Mouse (Mus musculus) liver, embryonic 16.5 days (tissue): Measurements from ENCODE around the gene Arntl. TPM values are rescaled to one million over a fixed set of nuclear protein-coding genes. Genes with fewer than 3 reads are reported as not detected.

Experiments
- ATAC-seq: fragments of 200-750 bp; cut with Nextera tagmentation; 2 replicates; pipeline ENCODE4 v1.8.0; 2017; ENCODE audit warnings: low read depth, mild to moderate bottlenecking, moderate number of reproducible peaks, moderate library complexity
- H3K27ac ChIP-seq: fragments of 300-500 bp; sonication (generic); 2 replicates; pipeline ENCODE4 v1.5.1; 2014; ENCODE audit warnings: mild to moderate bottlenecking, low read length
- H3K27me3 ChIP-seq: fragments of 300-500 bp; sonication (generic); 2 replicates; pipeline ENCODE4 v1.6.1; 2014; ENCODE audit warnings: low read depth, low read length, mixed read lengths; ENCODE audit not compliant: control insufficient read depth, insufficient read depth
- H3K36me3 ChIP-seq: fragments of 300-500 bp; sonication (generic); 2 replicates; pipeline ENCODE4 v1.6.1; 2014; ENCODE audit warnings: mild to moderate bottlenecking; ENCODE audit not compliant: control insufficient read depth, insufficient read depth
- H3K4me1 ChIP-seq: fragments of 300-500 bp; sonication (generic); 2 replicates; pipeline ENCODE4 v1.6.1; 2014; ENCODE audit warnings: low read depth, low read length, mixed read lengths; ENCODE audit not compliant: control insufficient read depth
- H3K4me2 ChIP-seq: fragments of 300-500 bp; sonication (generic); 2 replicates; pipeline ENCODE4 v1.6.1; 2014; ENCODE audit warnings: low read depth, low read length, mixed read lengths
- H3K4me3 ChIP-seq: fragments of 300-500 bp; sonication (generic); 2 replicates; pipeline ENCODE4 v1.5.1; 2014; ENCODE audit warnings: low read depth, mild to moderate bottlenecking, low read length
- H3K9ac ChIP-seq: fragments of 300-500 bp; sonication (generic); 2 replicates; pipeline ENCODE4 v1.6.1; 2014; ENCODE audit warnings: low read depth, low read length
- H3K9me3 ChIP-seq: fragments of 300-500 bp; sonication (generic); replicated peaks from 2 replicates; pipeline ENCODE4 v1.6.1; 2016; ENCODE audit warnings: low read length; ENCODE audit not compliant: control insufficient read depth
- WGBS: fragments of 180-500 bp; shearing (Covaris S2); extraction: QIAGEN DNeasy Blood & Tissue Kit; methylation state at CpG from one replicate; pipeline ENCODE4 v1.1.7; 2014; ENCODE audit not compliant: insufficient replicate concordance; 5-methylcytosine and 5-hydroxymethylcytosine counted together
- polyA plus RNA-seq: library from polyadenylated mRNA; unstranded; fragments of >200 nt; fragmentation: Nextera tagmentation; extraction: Ambion mirVana; gene quantifications from 2 replicates; pipeline ENCODE4 v1.2.1, GENCODE M21; 2015

The Arntl gene
- polyA plus RNA-seq, 1 experiment from 2014 or later: 9.7 TPM

DNA sequence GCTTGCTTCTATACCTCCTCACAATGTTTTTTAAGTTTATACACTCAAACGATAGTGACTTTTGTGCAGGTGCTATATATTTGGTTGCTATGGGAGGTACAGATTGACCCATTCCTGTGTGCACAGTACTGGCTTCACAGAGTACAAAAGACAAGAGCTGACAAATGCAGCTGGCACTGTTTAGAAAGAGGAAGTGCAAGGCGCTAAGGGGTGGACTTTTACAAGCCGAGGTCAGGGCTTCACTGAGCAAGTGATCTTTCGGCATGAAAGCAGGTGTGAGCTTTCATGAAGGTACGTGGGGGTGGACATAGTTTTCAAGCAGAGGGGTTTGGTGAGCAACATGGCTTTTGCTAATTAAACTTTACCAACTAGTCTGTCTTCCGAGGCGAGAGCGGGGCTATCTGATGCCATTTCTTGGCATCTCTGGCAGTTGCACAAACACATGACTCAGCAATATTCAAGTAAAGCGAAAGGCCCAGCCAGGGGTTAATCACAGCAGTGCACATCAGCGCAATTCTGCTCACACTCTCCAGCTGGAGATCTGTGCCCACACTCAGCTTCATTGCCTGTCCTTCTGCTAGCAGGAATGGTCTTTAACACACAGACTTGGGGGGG is 10.0 kb upstream of the Arntl start:
- 12% methylated on average over 10 of the region's 10 CpGs for WGBS
- ATAC-seq: peak; percentile 35; the same call in 1 of the 2 replicates
- Histone ChIP-seq H3K4me3 (no peak overlapping the region), H3K27me3 (no peaks in the 10 kb centered on the region), H3K27ac (no peak overlapping the region), H3K36me3 (no peaks in the 10 kb centered on the region), H3K4me2 (no peak overlapping the region), H3K9me3 (no peaks in the 10 kb centered on the region), H3K9ac (no peak overlapping the region), H3K4me1 (no peaks in the 10 kb centered on the region)

DNA sequence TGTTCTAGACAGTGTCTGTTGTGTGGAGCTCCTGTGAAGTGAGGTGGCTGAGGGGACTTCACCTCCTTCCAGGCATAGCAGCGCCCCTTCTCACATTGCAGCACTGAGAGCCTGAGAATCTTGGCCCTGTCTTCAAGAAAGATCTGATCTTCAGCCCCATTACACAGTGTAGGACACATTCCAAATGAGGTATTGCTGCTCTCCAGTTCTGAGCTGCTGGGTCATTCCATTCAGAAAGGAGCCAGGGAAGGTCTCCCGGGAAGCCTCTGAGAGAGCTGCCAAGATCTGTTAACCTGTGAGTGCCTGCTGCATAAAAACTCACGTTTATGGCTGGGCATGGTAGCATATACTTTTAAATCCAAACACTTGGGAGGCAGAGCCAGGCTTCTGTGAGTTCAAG is 5.7 kb upstream of the Arntl start:
- no peaks in the 10 kb centered on the region for H3K4me1 ChIP-seq
- H3K4me2 ChIP-seq: no peak overlapping the region
- H3K27me3 ChIP-seq: peaks cover 15% of the 10 kb centered on the region
- no peak overlapping the region for H3K27ac ChIP-seq
- 39% methylated on average over 3 of the region's 3 CpGs for WGBS
- H3K9ac ChIP-seq: no peak overlapping the region
- no peak for ATAC-seq
- H3K4me3 ChIP-seq: no peak overlapping the region
- no peaks in the 10 kb centered on the region for H3K36me3 ChIP-seq
- H3K9me3 ChIP-seq: no peaks in the 10 kb centered on the region

DNA sequence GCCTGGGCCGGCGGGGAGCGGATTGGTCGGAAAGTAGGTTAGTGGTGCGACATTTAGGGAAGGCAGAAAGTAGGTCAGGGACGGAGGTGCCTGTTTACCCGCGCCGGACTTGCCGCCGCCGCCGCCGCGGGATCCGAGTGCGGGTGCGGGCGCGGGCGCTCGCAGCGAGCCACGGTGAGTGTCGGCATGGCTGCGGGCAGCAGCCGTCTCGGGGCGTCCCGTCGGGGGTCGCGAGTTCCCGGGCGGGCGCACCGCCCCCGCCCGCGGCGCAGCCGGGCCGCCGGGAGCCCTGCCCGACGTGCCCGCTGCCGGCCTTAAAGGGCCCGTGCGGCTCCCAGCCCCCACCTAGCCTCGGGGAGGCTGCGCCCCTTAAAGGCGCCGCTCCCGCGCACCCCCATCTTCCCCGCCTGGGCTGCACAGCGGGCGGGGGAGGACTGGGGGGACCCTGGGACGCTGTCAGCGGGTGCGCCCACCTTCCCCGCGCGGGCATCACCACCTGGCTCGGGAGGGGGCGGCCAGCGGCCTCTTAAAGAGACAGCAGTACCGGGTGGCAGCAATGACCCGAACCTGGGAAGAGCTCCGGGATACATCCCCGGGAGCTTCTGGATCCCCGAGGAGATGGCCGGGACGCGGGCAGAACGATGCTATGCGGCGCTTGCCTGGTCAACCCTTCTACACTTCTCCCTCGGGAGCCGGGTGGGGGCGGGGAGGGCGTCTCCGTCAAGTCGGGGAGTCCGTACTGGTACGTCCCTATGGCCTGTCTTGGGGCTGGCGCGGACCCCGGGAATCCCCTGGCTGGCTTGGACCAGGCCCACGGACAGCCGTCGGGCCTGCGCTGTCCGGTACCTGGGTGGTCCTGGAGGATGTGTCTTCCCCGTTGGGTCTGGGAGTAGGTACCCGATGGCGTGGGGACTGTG is 464 bp downstream of the Arntl start:
- peak overlapping the region; percentile 64 for H3K27ac ChIP-seq
- H3K4me3 ChIP-seq: peak overlapping the region; percentile 70
- peak overlapping the region; percentile 55 for H3K9ac ChIP-seq
- peaks cover 48% of the 10 kb centered on the region for H3K27me3 ChIP-seq
- H3K4me1 ChIP-seq: no peaks in the 10 kb centered on the region
- WGBS: under 1% methylated on average over 89 of the region's 98 CpGs
- H3K36me3 ChIP-seq: no peaks in the 10 kb centered on the region
- no peaks in the 10 kb centered on the region for H3K9me3 ChIP-seq
- H3K4me2 ChIP-seq: peak overlapping the region; percentile 60
- peak; percentile 47 for ATAC-seq

DNA sequence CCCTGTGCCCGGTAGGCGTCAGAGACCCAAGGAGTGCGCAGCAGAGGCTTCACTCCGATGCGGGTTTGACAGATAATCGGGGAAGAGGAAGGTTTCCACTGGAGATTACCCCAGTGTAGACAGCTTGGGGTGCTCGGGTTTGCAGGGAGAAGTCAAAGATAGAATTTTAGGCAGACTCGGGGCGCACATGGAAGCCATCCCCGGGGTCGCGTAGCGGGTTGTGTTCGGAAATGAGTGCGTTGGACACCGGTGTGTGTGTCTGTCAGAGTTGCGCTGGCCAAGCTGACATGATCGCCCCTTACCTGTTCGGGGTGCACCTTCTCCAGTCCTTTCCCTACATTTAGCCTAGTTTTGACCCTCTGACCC is 1.1 kb downstream of the Arntl start:
- Histone ChIP-seq H3K27me3 (peaks cover 46% of the 10 kb centered on the region), H3K27ac (no peak overlapping the region), H3K4me1 (no peaks in the 10 kb centered on the region), H3K4me2 (peak overlapping the region; percentile 60), H3K9me3 (no peaks in the 10 kb centered on the region), H3K4me3 (peak overlapping the region; percentile 70), H3K36me3 (no peaks in the 10 kb centered on the region), H3K9ac (peak overlapping the region; percentile 55; the same call in 1 of the 2 replicates)
- ATAC-seq: no peak
- WGBS: 3% methylated on average over 19 of the region's 19 CpGs

DNA sequence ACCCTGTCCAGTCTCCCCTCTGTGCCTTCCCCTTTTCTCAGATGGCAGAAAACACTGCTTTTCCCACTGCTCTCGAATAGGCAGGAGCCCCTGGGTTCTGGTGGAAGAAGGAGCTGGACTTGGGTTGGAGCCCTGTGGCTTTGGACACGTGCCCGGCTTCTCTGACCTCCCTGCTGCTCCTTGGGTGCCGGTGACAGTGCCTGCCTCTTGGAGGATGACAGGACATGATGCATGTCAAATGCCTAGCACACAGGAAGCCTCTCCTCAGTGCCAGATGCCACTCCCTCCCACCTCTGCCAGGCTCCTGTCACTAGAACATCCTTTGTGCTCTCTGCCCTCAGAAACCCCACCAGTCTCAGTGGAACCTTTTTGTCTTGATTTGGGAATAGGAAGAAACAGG is 3.2 kb downstream of the Arntl start:
- H3K4me3 ChIP-seq: no peak overlapping the region
- H3K27ac ChIP-seq: no peak overlapping the region
- H3K27me3 ChIP-seq: peaks cover 44% of the 10 kb centered on the region
- H3K4me2 ChIP-seq: no peak overlapping the region
- ATAC-seq: no peak
- H3K4me1 ChIP-seq: peaks cover 3% of the 10 kb centered on the region; the same call in 1 of the 2 replicates
- H3K9me3 ChIP-seq: no peaks in the 10 kb centered on the region
- no peak overlapping the region for H3K9ac ChIP-seq
- WGBS: 34% methylated on average over 4 of the region's 4 CpGs
- no peaks in the 10 kb centered on the region for H3K36me3 ChIP-seq

DNA sequence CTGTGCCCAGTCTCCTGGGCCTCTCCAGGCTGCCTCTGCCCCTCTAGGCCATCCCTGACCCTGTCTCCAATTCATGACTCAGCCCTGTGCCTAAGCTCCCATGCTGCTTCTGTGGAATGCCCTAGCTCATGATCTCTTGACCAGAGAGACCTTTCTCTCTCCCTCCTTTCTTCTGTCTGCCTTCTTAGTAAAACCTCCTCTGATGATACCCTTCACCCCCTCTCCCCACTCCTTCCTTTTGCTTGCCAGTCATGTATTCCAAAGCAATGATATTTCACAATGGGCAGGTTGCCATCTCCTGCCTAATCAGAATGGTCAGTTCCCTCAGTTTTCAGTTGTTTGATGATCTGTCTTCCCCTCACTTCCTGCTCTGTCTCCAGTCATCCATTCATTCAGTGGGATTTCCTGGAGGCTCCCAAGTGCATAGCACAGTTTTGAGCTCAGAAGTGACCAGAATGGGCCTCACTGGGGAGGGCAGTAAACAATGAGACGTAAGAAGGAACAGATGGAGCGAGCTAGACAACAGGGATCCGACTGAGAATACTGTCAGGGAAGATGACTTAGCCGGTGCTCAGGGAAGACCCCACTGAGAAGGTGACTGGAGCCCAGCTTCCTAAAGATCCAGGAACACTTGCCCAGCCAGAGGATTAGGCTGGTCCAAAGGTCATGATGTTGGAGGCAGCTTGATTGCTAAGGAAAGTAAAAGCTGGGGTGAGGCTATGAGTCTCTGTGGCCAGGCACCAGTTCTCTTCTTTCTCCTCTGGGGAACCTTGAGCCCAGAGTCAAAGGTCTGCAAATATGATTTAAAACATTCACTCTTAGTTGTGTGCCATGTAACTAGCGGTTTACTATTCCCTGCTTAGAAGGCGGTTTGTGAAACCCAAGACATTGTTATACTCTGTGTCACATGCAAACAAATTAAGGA is 7.2 kb downstream of the Arntl start:
- Histone ChIP-seq H3K9ac (no peak overlapping the region), H3K4me1 (peaks cover 3% of the 10 kb centered on the region; the same call in 1 of the 2 replicates), H3K4me3 (no peak overlapping the region), H3K4me2 (no peak overlapping the region), H3K27me3 (peaks cover 9% of the 10 kb centered on the region), H3K9me3 (no peaks in the 10 kb centered on the region), H3K36me3 (no peaks in the 10 kb centered on the region), H3K27ac (no peak overlapping the region)
- no peak for ATAC-seq
- 36% methylated on average over 6 of the region's 6 CpGs for WGBS

DNA sequence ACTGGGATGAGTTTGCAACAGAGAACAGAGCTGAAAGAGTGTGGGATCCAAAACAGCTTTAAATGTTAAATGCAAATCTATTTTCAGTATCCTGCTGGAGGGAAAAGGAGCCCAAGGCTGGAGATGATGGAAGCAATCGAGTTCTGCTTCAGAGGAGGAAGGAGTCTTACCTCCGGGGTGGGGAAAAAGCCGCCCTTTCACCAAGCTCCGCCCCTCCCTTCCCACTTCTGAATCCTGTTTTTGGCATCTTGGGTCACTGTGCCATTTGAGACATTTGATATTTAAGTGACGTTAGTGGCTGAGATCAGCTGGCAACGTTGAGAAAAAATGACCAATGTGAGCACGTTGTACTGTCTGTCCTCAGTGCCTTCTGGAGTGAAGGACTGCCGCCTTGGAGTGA is 8.9 kb downstream of the Arntl start:
- no peak for ATAC-seq
- no peak overlapping the region for H3K4me3 ChIP-seq
- peaks cover 3% of the 10 kb centered on the region; the same call in 1 of the 2 replicates for H3K4me1 ChIP-seq
- whole genome bisulfite sequencing: 40% methylated on average over 8 of the region's 8 CpGs
- H3K4me2 ChIP-seq: no peak overlapping the region
- H3K27me3 ChIP-seq: no peaks in the 10 kb centered on the region
- no peak overlapping the region for H3K27ac ChIP-seq
- no peak overlapping the region for H3K9ac ChIP-seq
- H3K9me3 ChIP-seq: no peaks in the 10 kb centered on the region
- no peaks in the 10 kb centered on the region for H3K36me3 ChIP-seq

DNA sequence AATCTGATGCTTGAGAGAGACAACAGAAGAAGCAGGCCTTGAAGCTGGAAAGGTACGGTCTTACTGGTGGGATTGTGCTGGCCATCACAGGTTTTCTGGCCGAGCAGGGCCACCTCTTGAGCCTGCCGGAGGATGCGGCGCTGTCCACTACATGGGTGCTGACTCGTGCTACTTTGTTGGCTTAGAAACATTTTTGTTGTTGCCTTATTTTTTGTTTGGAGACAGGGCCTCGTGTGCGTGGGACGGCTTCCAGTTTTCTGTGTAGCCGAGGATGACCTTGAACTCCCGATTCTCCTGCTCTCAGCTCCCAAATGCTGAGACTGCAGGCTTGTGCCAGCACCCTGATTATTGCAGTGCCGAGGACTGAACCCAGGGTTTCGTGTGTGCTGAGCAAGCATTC is 12.2 kb downstream of the Arntl start:
- 47% methylated on average over 13 of the region's 13 CpGs for WGBS
- no peaks in the 10 kb centered on the region for H3K9me3 ChIP-seq
- ATAC-seq: no peak

More for the DNA sequence above, 12.2 kb downstream of the Arntl start:
- H3K4me1 ChIP-seq: peaks cover 3% of the 10 kb centered on the region; the same call in 1 of the 2 replicates
- no peak overlapping the region for H3K9ac ChIP-seq
- H3K27me3 ChIP-seq: no peaks in the 10 kb centered on the region
- H3K27ac ChIP-seq: no peak overlapping the region
- no peak overlapping the region for H3K4me2 ChIP-seq
- no peaks in the 10 kb centered on the region for H3K36me3 ChIP-seq
- H3K4me3 ChIP-seq: no peak overlapping the region
